Mouse (Mus musculus): ENCODE measurements around the gene Gpld1. TPM values are rescaled to one million over a fixed set of nuclear protein-coding genes. Genes with fewer than 3 reads are reported as not detected.

Gene Gpld1
- polyA plus RNA-seq, 1 experiment from 2014 or later, result 2.2 TPM

GRCm38 (mm10) chr13:25018316-25018715, 75.4 kb downstream of the Gpld1 start:
- H3K4me3 ChIP-seq (ENCODE audit: low read depth, low read length), result no peak overlapping the region
- H3K4me1 ChIP-seq (ENCODE audit: control insufficient read depth, insufficient read depth, low read length), result 0 out of 2 replicates have a peak, but pooled peaks cover 13% of the 10 kb centered on the region
- H3K36me3 ChIP-seq (ENCODE audit: control insufficient read depth, insufficient read depth, low read length), result peaks cover 13% of the 10 kb centered on the region
- no peaks in the 10 kb centered on the region for H3K9me3 ChIP-seq (ENCODE audit: control insufficient read depth, low read length)
- H3K9ac ChIP-seq (ENCODE audit: low read depth, low read length), result no peak overlapping the region; the same call in 1 of the 2 replicates
- no peak for ATAC-seq (ENCODE audit: low read depth)
- no peaks in the 10 kb centered on the region for H3K27me3 ChIP-seq (replicated peaks; ENCODE audit: control insufficient read depth, insufficient read depth, low read length)
- no peak overlapping the region for H3K4me2 ChIP-seq (ENCODE audit: low read depth, low read length)
- WGBS, result 90% methylated on average over 9 of the region's 9 CpGs
- no peak for DNase-seq (ENCODE audit: low spot score)
- H3K27ac ChIP-seq (replicated peaks; ENCODE audit: low read depth, low read length), result no peak overlapping the region

DNA sequence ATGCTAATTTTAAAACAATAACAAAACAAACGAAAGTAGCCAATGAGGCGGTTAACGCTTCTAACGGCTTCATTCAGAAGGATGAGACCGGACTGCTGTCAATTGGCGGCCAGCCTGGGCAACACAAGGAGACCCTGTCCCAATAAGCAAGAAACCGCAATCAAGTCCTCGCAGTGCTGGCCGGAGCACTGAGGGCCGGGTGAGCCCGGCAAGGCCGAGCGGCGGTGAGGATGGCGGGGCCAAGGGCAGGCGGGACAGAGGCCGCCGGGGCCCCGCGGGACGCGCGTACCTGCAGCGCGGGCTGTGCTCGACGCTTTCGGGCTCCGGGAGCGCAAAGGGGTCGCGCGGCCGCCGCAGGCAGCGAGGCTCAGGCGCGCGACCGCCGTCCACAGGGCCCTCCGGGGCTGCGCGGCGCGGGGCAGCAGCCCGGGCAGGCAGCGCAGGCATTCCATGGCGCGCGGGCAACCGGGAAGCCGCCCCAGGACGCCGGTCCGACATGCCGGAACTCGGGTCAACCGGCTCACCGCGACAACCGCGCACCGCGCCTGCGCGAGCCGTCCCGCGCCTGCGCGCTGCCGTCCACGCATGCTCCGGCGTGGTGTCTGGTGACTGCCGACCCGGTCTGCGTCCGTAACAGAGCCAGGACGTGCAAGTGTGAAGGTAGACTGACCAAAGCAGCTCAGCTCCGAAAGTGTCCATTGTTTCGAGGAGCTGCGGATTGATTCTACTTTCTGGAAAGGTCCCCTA, 77.0 kb downstream of the Gpld1 start, which contains the start of gene Mrs2:
TSS of gene Mrs2 (minus strand) at position 587 of the 747 bp plus-strand sequence.
- WGBS, result 1% methylated on average over 45 of the region's 84 CpGs
- H3K36me3 ChIP-seq (ENCODE audit: control insufficient read depth, insufficient read depth, low read length), result peaks cover 13% of the 10 kb centered on the region
- H3K27me3 ChIP-seq (replicated peaks; ENCODE audit: control insufficient read depth, insufficient read depth, low read length), result no peaks in the 10 kb centered on the region
- peak within 1 kb of the TSS; percentile 56 for H3K27ac ChIP-seq (replicated peaks; ENCODE audit: low read depth, low read length)
- DNase-seq (ENCODE audit: low spot score), result peak; percentile 89
- peak within 1 kb of the TSS; percentile 86 for H3K9ac ChIP-seq (ENCODE audit: low read depth, low read length)
- H3K4me3 ChIP-seq (ENCODE audit: low read depth, low read length), result peak within 1 kb of the TSS; percentile 91
- H3K4me1 ChIP-seq (ENCODE audit: control insufficient read depth, insufficient read depth, low read length), result 0 out of 2 replicates have a peak, but pooled peaks cover 13% of the 10 kb centered on the region
- H3K9me3 ChIP-seq (ENCODE audit: control insufficient read depth, low read length), result no peaks in the 10 kb centered on the region
- peak; percentile 95 for ATAC-seq (ENCODE audit: low read depth)
- peak within 1 kb of the TSS; percentile 65 for H3K4me2 ChIP-seq (ENCODE audit: low read depth, low read length)

DNA sequence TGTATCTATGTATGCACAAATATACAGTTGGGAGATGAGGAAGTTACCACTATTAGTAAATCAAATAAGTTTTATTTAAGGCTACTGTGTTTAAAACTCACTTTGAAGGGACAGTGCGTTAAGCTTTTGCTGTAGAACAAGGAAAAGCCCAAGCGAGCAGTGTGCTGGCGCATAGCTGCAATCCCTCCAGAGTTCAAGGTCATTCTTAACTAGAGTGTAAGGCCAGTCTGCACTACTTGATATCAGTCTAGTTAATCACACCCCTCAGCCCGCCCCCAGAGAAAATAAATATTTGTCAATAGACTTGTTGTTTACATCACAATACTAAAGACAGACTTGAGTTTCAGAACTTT, 77.6 kb downstream of the Gpld1 start:
- Histone ChIP-seq H3K27me3 (replicated peaks; ENCODE audit: control insufficient read depth, insufficient read depth, low read length) (no peaks in the 10 kb centered on the region), H3K4me1 (ENCODE audit: control insufficient read depth, insufficient read depth, low read length) (0 out of 2 replicates have a peak, but pooled peaks cover 13% of the 10 kb centered on the region), H3K9me3 (ENCODE audit: control insufficient read depth, low read length) (no peaks in the 10 kb centered on the region), H3K4me2 (ENCODE audit: low read depth, low read length) (peak overlapping the region; percentile 65), H3K9ac (ENCODE audit: low read depth, low read length) (peak overlapping the region; percentile 86), H3K27ac (replicated peaks; ENCODE audit: low read depth, low read length) (no peak overlapping the region), H3K36me3 (ENCODE audit: control insufficient read depth, insufficient read depth, low read length) (peaks cover 13% of the 10 kb centered on the region), H3K4me3 (ENCODE audit: low read depth, low read length) (peak overlapping the region; percentile 91)
- no peak for ATAC-seq (ENCODE audit: low read depth)
- 49% methylated on average over 4 of the region's 4 CpGs for WGBS
- DNase-seq (ENCODE audit: low spot score), result no peak

GRCm38 (mm10) chr13:25022386-25022785, 79.4 kb downstream of the Gpld1 start:
- H3K4me2 ChIP-seq (ENCODE audit: low read depth, low read length), result no peak overlapping the region
- H3K27ac ChIP-seq (replicated peaks; ENCODE audit: low read depth, low read length), result no peak overlapping the region
- H3K9me3 ChIP-seq (ENCODE audit: control insufficient read depth, low read length), result no peaks in the 10 kb centered on the region
- DNase-seq (ENCODE audit: low spot score) (no peak), ATAC-seq (ENCODE audit: low read depth) (no peak)
- no peak overlapping the region for H3K9ac ChIP-seq (ENCODE audit: low read depth, low read length)
- no peak overlapping the region for H3K4me3 ChIP-seq (ENCODE audit: low read depth, low read length)
- peaks cover 7% of the 10 kb centered on the region for H3K36me3 ChIP-seq (ENCODE audit: control insufficient read depth, insufficient read depth, low read length)
- WGBS, result 64% methylated on average over 4 of the region's 4 CpGs
- no peaks in the 10 kb centered on the region for H3K27me3 ChIP-seq (replicated peaks; ENCODE audit: control insufficient read depth, insufficient read depth, low read length)
- H3K4me1 ChIP-seq (ENCODE audit: control insufficient read depth, insufficient read depth, low read length), result 0 out of 2 replicates have a peak, but pooled peaks cover 13% of the 10 kb centered on the region

- Histone ChIP-seq H3K4me3 (ENCODE audit: low read depth, low read length) (no peak overlapping the region), H3K9ac (ENCODE audit: low read depth, low read length) (no peak overlapping the region), H3K27me3 (replicated peaks; ENCODE audit: control insufficient read depth, insufficient read depth, low read length) (no peaks in the 10 kb centered on the region), H3K36me3 (ENCODE audit: control insufficient read depth, insufficient read depth, low read length) (no peaks in the 10 kb centered on the region), H3K27ac (replicated peaks; ENCODE audit: low read depth, low read length) (no peak overlapping the region), H3K4me1 (ENCODE audit: control insufficient read depth, insufficient read depth, low read length) (0 out of 2 replicates have a peak, but pooled peaks cover 13% of the 10 kb centered on the region), H3K4me2 (ENCODE audit: low read depth, low read length) (no peak overlapping the region), H3K9me3 (ENCODE audit: control insufficient read depth, low read length) (no peaks in the 10 kb centered on the region)
- DNase-seq (ENCODE audit: low spot score) (no peak), ATAC-seq (ENCODE audit: low read depth) (no peak)
- 76% methylated on average over 3 of the region's 3 CpGs for whole genome bisulfite sequencing
These were observed 80.2 kb downstream of the Gpld1 start for GRCm38 (mm10) chr13:25023129-25023528.

GRCm38 (mm10) chr13:25024655-25025054, 81.7 kb downstream of the Gpld1 start:
- no peak overlapping the region for H3K27ac ChIP-seq (replicated peaks; ENCODE audit: low read depth, low read length)
- H3K9ac ChIP-seq (ENCODE audit: low read depth, low read length), result no peak overlapping the region
- H3K4me2 ChIP-seq (ENCODE audit: low read depth, low read length), result no peak overlapping the region
- WGBS, result 23% methylated on average over 2 of the region's 2 CpGs
- 0 out of 2 replicates have a peak, but pooled peaks cover 4% of the 10 kb centered on the region for H3K4me1 ChIP-seq (ENCODE audit: control insufficient read depth, insufficient read depth, low read length)
- H3K4me3 ChIP-seq (ENCODE audit: low read depth, low read length), result no peak overlapping the region
- DNase-seq (ENCODE audit: low spot score) (peak; percentile 59), ATAC-seq (ENCODE audit: low read depth) (no peak)
- no peaks in the 10 kb centered on the region for H3K36me3 ChIP-seq (ENCODE audit: control insufficient read depth, insufficient read depth, low read length)
- H3K9me3 ChIP-seq (ENCODE audit: control insufficient read depth, low read length), result no peaks in the 10 kb centered on the region
- H3K27me3 ChIP-seq (replicated peaks; ENCODE audit: control insufficient read depth, insufficient read depth, low read length), result no peaks in the 10 kb centered on the region

GRCm38 (mm10) chr13:25026409-25027113, 83.6 kb downstream of the Gpld1 start:
- H3K4me2 ChIP-seq (ENCODE audit: low read depth, low read length), result no peak overlapping the region
- no peak for ATAC-seq (ENCODE audit: low read depth)
- no peaks in the 10 kb centered on the region for H3K9me3 ChIP-seq (ENCODE audit: control insufficient read depth, low read length)
- no peak overlapping the region for H3K4me3 ChIP-seq (ENCODE audit: low read depth, low read length)
- H3K27ac ChIP-seq (replicated peaks; ENCODE audit: low read depth, low read length), result no peak overlapping the region
- H3K4me1 ChIP-seq (ENCODE audit: control insufficient read depth, insufficient read depth, low read length), result no peaks in the 10 kb centered on the region
- 85% methylated on average over 6 of the region's 6 CpGs for WGBS
- H3K9ac ChIP-seq (ENCODE audit: low read depth, low read length), result no peak overlapping the region
- H3K36me3 ChIP-seq (ENCODE audit: control insufficient read depth, insufficient read depth, low read length), result no peaks in the 10 kb centered on the region
- no peak for DNase-seq (ENCODE audit: low spot score)
- H3K27me3 ChIP-seq (replicated peaks; ENCODE audit: control insufficient read depth, insufficient read depth, low read length), result no peaks in the 10 kb centered on the region

GRCm38 (mm10) chr13:25027114-25027425, 84.1 kb downstream of the Gpld1 start:
- ATAC-seq (ENCODE audit: low read depth) (no peak), DNase-seq (ENCODE audit: low spot score) (no peak)
- H3K4me2 ChIP-seq (ENCODE audit: low read depth, low read length), result no peak overlapping the region
- H3K27me3 ChIP-seq (replicated peaks; ENCODE audit: control insufficient read depth, insufficient read depth, low read length), result no peaks in the 10 kb centered on the region
- no peak overlapping the region for H3K27ac ChIP-seq (replicated peaks; ENCODE audit: low read depth, low read length)
- H3K9ac ChIP-seq (ENCODE audit: low read depth, low read length), result no peak overlapping the region
- 73% methylated on average over 3 of the region's 3 CpGs for WGBS
- no peak overlapping the region for H3K4me3 ChIP-seq (ENCODE audit: low read depth, low read length)
- no peaks in the 10 kb centered on the region for H3K4me1 ChIP-seq (ENCODE audit: control insufficient read depth, insufficient read depth, low read length)
- H3K9me3 ChIP-seq (ENCODE audit: control insufficient read depth, low read length), result no peaks in the 10 kb centered on the region
- H3K36me3 ChIP-seq (ENCODE audit: control insufficient read depth, insufficient read depth, low read length), result no peaks in the 10 kb centered on the region

Measured in embryonic facial prominence, embryonic 14.5 days (tissue).